Mouse (Mus musculus): ENCODE measurements around the gene Prdm10. TPM values are rescaled to one million over a fixed set of nuclear protein-coding genes. Genes with fewer than 3 reads are reported as not detected.

The Prdm10 gene
- polyA plus RNA-seq, 1 experiment from 2014 or later: 7.8 TPM

GRCm38 (mm10) chr9:31291978-31292377 lies 11.6 kb downstream of the Prdm10 start:
- no peak for ATAC-seq (ENCODE audit: insufficient number of reproducible peaks, insufficient read depth, low FRiP score, low TSS enrichment)
- H3K4me2 ChIP-seq (replicated peaks): no peak overlapping the region
- H3K4me1 ChIP-seq: no peaks in the 10 kb centered on the region
- no peaks in the 10 kb centered on the region for H3K27me3 ChIP-seq
- no peak overlapping the region for H3K4me3 ChIP-seq
- no peak overlapping the region for H3K9ac ChIP-seq
- no peaks in the 10 kb centered on the region for H3K9me3 ChIP-seq
- WGBS: 70% methylated on average over 4 of the region's 4 CpGs
- no peaks in the 10 kb centered on the region for H3K36me3 ChIP-seq
- no peak overlapping the region for H3K27ac ChIP-seq

- H3K36me3 ChIP-seq: no peaks in the 10 kb centered on the region
- H3K4me2 ChIP-seq (replicated peaks): no peak overlapping the region
- no peaks in the 10 kb centered on the region for H3K9me3 ChIP-seq
- H3K4me3 ChIP-seq: no peak overlapping the region
- H3K4me1 ChIP-seq: no peaks in the 10 kb centered on the region
- no peaks in the 10 kb centered on the region for H3K27me3 ChIP-seq
- no peak overlapping the region for H3K27ac ChIP-seq
- no peak overlapping the region for H3K9ac ChIP-seq
- no peak for ATAC-seq (ENCODE audit: insufficient number of reproducible peaks, insufficient read depth, low FRiP score, low TSS enrichment)
- 80% methylated on average over 2 of the region's 2 CpGs for WGBS
These were observed 12.9 kb downstream of the Prdm10 start for GRCm38 (mm10) chr9:31293208-31293607.

- Histone ChIP-seq H3K4me3 (no peak overlapping the region), H3K27me3 (no peaks in the 10 kb centered on the region)
These were observed 15.0 kb downstream of the Prdm10 start for GRCm38 (mm10) chr9:31295311-31295710.

GRCm38 (mm10) chr9:31296293-31296692 lies 16.0 kb downstream of the Prdm10 start:
- H3K36me3 ChIP-seq: no peaks in the 10 kb centered on the region
- ATAC-seq (ENCODE audit: insufficient number of reproducible peaks, insufficient read depth, low FRiP score, low TSS enrichment): no peak
- H3K9ac ChIP-seq: no peak overlapping the region
- H3K4me1 ChIP-seq: no peaks in the 10 kb centered on the region
- H3K4me2 ChIP-seq (replicated peaks): no peak overlapping the region
- no peak overlapping the region for H3K4me3 ChIP-seq
- 90% methylated on average over 3 of the region's 3 CpGs for WGBS
- H3K27ac ChIP-seq: no peak overlapping the region
- H3K27me3 ChIP-seq: no peaks in the 10 kb centered on the region
- no peaks in the 10 kb centered on the region for H3K9me3 ChIP-seq

More at GRCm38 (mm10) chr9:31295311-31295710, 15.0 kb downstream of the Prdm10 start:
- H3K9ac ChIP-seq: no peak overlapping the region
- no peaks in the 10 kb centered on the region for H3K9me3 ChIP-seq
- H3K27ac ChIP-seq: no peak overlapping the region
- WGBS: 79% methylated on average over 2 of the region's 2 CpGs
- no peaks in the 10 kb centered on the region for H3K36me3 ChIP-seq
- H3K4me2 ChIP-seq (replicated peaks): no peak overlapping the region
- no peaks in the 10 kb centered on the region for H3K4me1 ChIP-seq
- no peak for ATAC-seq (ENCODE audit: insufficient number of reproducible peaks, insufficient read depth, low FRiP score, low TSS enrichment)

- Histone ChIP-seq H3K9me3 (no peaks in the 10 kb centered on the region), H3K36me3 (no peaks in the 10 kb centered on the region), H3K27me3 (no peaks in the 10 kb centered on the region), H3K4me2 (replicated peaks) (no peak overlapping the region), H3K9ac (no peak overlapping the region), H3K27ac (no peak overlapping the region), H3K4me1 (no peaks in the 10 kb centered on the region), H3K4me3 (no peak overlapping the region)
- no peak for ATAC-seq (ENCODE audit: insufficient number of reproducible peaks, insufficient read depth, low FRiP score, low TSS enrichment)
- 80% methylated on average over 6 of the region's 6 CpGs for WGBS
These were observed 18.4 kb downstream of the Prdm10 start for GRCm38 (mm10) chr9:31298751-31299150.

- Histone ChIP-seq H3K36me3 (no peaks in the 10 kb centered on the region), H3K9ac (no peak overlapping the region), H3K9me3 (no peaks in the 10 kb centered on the region), H3K4me3 (no peak overlapping the region), H3K4me2 (replicated peaks) (no peak overlapping the region), H3K4me1 (no peaks in the 10 kb centered on the region), H3K27ac (no peak overlapping the region), H3K27me3 (no peaks in the 10 kb centered on the region)
- WGBS: 87% methylated on average over 5 of the region's 5 CpGs
- no peak for ATAC-seq (ENCODE audit: insufficient number of reproducible peaks, insufficient read depth, low FRiP score, low TSS enrichment)
These were observed 20.2 kb downstream of the Prdm10 start for GRCm38 (mm10) chr9:31300525-31300924.

- no peaks in the 10 kb centered on the region for H3K4me1 ChIP-seq
- no peak overlapping the region for H3K9ac ChIP-seq
- H3K27ac ChIP-seq: no peak overlapping the region
- H3K36me3 ChIP-seq: no peaks in the 10 kb centered on the region
- no peak overlapping the region for H3K4me3 ChIP-seq
- no peaks in the 10 kb centered on the region for H3K9me3 ChIP-seq
- no peak overlapping the region for H3K4me2 ChIP-seq (replicated peaks)
- no peak for ATAC-seq (ENCODE audit: insufficient number of reproducible peaks, insufficient read depth, low FRiP score, low TSS enrichment)
- no peaks in the 10 kb centered on the region for H3K27me3 ChIP-seq
- WGBS: 69% methylated on average over 5 of the region's 5 CpGs
These were observed 20.8 kb downstream of the Prdm10 start for GRCm38 (mm10) chr9:31301107-31301506.

DNA sequence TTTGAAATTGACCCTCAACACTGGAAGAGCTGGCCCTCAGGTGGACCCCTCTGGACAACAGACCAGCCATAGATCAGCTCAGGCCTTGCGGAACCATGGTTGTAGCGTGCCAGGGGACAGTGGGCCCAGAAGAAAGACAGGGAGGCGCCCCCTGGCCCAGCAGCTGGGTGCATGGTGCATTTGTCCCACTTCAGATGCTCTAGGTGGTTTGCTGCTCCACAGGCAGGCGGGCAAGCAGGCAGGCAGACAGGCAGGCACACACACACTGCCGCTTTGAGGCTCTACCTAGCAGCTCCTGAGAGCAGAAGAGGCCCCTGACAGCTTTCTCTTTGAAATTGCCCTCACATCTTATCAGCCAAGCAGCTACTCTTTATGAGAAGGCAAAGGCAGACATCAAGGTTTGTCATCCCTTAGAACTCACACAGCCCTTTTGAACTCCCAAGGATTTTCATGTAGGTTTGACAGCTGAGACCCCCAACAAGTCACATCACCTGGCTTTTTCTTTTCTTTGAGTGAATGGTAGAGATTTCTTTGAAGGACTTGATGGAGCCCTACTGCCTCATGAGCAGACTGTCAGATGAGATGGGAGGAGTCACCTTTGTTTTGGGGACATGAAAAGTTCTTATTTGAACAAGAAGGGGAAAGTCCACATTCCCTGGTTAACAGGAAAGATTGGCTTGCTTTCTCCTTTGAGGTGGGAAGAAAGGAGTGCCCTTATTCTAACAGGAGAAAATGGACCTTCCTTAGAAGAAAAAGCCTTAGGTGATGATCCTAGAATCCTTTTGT lies 21.4 kb downstream of the Prdm10 start:
- H3K4me2 ChIP-seq (replicated peaks): no peak overlapping the region
- H3K9ac ChIP-seq: no peak overlapping the region
- H3K27ac ChIP-seq: no peak overlapping the region
- no peaks in the 10 kb centered on the region for H3K4me1 ChIP-seq
- no peaks in the 10 kb centered on the region for H3K9me3 ChIP-seq
- H3K27me3 ChIP-seq: no peaks in the 10 kb centered on the region
- H3K36me3 ChIP-seq: no peaks in the 10 kb centered on the region
- no peak for ATAC-seq (ENCODE audit: insufficient number of reproducible peaks, insufficient read depth, low FRiP score, low TSS enrichment)
- no peak overlapping the region for H3K4me3 ChIP-seq
- 74% methylated on average over 5 of the region's 5 CpGs for WGBS

DNA sequence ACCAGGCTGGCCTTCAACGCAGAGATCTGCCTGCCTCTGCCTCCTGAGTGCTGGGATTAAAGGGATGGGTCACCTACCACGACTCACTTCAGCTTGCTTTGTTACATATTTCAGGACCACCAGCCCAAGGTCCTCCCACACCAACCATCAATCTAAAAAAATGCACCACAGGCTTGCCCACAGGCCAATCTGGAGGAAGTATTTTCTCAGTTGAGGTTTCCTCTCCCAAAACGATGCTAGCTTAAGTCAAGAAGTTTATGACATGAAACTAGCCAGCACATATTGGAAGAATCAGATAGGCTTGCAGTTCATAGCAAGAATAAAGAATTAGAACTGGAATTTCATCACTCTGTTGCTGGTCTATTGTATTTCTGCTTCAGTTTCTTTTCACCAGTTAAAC lies 24.0 kb downstream of the Prdm10 start:
- H3K9ac ChIP-seq: no peak overlapping the region
- ATAC-seq (ENCODE audit: insufficient number of reproducible peaks, insufficient read depth, low FRiP score, low TSS enrichment): no peak
- no peak overlapping the region for H3K27ac ChIP-seq
- WGBS: 86% methylated on average over 3 of the region's 3 CpGs
- H3K4me1 ChIP-seq: no peaks in the 10 kb centered on the region
- H3K9me3 ChIP-seq: no peaks in the 10 kb centered on the region
- H3K27me3 ChIP-seq: no peaks in the 10 kb centered on the region
- no peaks in the 10 kb centered on the region for H3K36me3 ChIP-seq
- H3K4me3 ChIP-seq: no peak overlapping the region
- H3K4me2 ChIP-seq (replicated peaks): no peak overlapping the region

DNA sequence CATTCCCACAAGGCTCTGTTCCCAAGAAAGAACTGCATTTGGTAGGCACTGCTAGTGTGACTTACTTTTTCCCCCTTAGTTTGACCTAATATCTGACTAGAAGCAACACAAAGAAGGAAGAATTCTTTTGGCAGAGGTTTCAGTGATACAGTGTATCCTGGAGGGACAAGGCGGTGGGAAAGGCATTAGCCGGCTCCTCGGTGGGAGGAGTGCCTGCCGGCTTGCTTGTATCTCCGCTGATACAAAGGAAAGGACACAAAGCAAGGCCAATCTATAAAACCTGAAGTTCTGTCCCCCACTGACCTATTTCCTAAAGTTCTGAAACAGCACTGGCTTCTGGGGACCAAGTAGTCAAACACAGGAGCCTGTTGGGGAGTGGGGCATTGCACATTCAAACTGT lies 24.8 kb downstream of the Prdm10 start:
- Histone ChIP-seq H3K9ac (no peak overlapping the region), H3K4me2 (replicated peaks) (no peak overlapping the region), H3K27me3 (no peaks in the 10 kb centered on the region), H3K9me3 (no peaks in the 10 kb centered on the region), H3K27ac (no peak overlapping the region), H3K36me3 (no peaks in the 10 kb centered on the region), H3K4me1 (no peaks in the 10 kb centered on the region), H3K4me3 (no peak overlapping the region)
- no peak for ATAC-seq (ENCODE audit: insufficient number of reproducible peaks, insufficient read depth, low FRiP score, low TSS enrichment)
- 79% methylated on average over 5 of the region's 5 CpGs for WGBS

- no peaks in the 10 kb centered on the region for H3K27me3 ChIP-seq
- no peak overlapping the region for H3K27ac ChIP-seq
- no peak overlapping the region for H3K4me2 ChIP-seq (replicated peaks)
- H3K4me1 ChIP-seq: no peaks in the 10 kb centered on the region
- no peaks in the 10 kb centered on the region for H3K9me3 ChIP-seq
- ATAC-seq (ENCODE audit: insufficient number of reproducible peaks, insufficient read depth, low FRiP score, low TSS enrichment): no peak
- no peak overlapping the region for H3K9ac ChIP-seq
- H3K4me3 ChIP-seq: no peak overlapping the region
- H3K36me3 ChIP-seq: no peaks in the 10 kb centered on the region
- WGBS: 93% methylated on average over 3 of the region's 3 CpGs
These were observed 25.5 kb downstream of the Prdm10 start for GRCm38 (mm10) chr9:31305807-31306206.

- Histone ChIP-seq H3K9me3 (no peaks in the 10 kb centered on the region), H3K27me3 (no peaks in the 10 kb centered on the region), H3K4me3 (no peak overlapping the region), H3K27ac (no peak overlapping the region), H3K9ac (no peak overlapping the region), H3K4me2 (replicated peaks) (no peak overlapping the region), H3K4me1 (no peaks in the 10 kb centered on the region), H3K36me3 (no peaks in the 10 kb centered on the region)
- 80% methylated on average over 3 of the region's 3 CpGs for WGBS
- ATAC-seq (ENCODE audit: insufficient number of reproducible peaks, insufficient read depth, low FRiP score, low TSS enrichment): no peak
These were observed 26.9 kb downstream of the Prdm10 start for GRCm38 (mm10) chr9:31307232-31307631.
